Mouse (Mus musculus) c-Kit-positive CD71-positive TER-119-negative erythroid progenitor cells, embryonic 14.5 days (primary cell): Measurements from ENCODE around the gene Gli3.

ENCODE experiments used
- DNase-seq: peaks from one replicate; pipeline ENCODE4 v3.0.0-alpha.2; 2013; ENCODE audit warnings: low read depth

The Gli3 gene

DNA sequence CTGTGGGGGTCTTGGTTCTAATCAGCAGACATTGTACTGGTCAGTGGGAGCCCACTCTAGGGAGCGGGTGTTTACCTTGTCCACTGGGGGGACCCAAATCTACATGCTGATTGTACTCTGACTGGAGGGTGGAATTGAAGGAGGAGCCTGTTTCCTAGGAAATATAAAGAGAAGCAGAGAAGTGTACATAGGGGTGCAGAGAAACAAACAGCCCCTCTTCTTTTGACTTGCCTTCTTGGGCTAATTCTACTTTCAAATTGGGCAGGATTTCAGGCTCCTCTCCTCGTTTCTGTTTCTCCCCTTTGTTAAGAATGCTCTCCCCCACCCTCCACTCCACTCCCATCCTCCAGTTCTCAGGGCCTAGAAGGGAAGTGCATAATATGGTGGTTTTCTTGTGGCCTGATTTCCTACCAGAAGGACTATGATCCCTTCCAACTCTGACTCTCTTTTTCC lies 93.6 kb downstream of the Gli3 start:
- no peak for DNase-seq

DNA sequence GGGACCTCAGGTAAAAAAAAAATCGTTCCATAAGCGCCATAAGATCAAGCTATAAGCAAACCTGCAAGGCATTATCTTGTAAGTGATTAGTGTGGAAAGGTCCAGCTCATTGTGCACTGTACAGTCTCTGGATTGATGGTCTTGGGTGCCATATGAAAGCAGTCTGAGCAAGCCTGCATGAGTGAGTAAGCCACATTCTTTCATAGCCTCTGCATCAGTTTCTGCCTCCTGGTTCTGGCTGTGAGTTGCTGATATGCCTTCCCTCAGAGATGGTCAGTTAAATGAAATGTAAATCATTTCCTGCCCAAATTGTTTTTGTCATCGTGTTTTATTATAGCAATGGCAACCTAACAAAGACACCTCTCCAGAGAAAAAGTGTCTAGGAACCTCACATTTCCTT lies 98.4 kb downstream of the Gli3 start:
- DNase-seq: no peak

DNA sequence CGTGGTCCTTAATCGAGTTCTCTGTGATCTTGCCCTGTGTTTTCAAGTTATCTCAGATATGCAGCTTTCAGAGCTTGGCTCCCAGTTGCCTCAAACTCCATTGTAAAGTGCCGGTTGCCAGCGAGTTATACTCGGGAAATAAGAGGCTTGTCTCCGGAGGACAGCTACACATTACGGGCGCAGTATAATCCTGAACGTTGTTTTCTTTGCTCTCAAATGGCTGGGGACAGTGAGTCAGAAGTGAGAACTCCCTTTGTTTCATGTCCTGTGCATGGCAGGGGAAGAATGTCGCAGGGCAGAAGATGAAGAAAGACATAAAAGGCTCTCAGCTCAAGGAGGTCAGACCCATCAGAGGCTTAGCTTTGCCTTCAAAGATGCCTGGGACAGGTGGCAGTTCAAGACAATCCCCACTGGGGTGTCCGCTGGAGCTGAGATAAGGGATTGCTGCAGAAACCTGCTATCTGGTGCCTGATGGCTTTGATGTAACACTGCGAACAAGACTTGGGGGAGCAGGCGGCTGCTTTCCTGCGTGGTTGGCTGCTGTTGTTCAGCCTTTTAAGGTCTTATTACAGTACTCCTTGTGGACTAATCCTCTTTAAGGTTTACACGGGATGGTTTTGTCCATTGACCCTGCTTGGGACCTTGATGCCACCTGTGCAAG lies 108.0 kb downstream of the Gli3 start:
- no peak for DNase-seq

DNA sequence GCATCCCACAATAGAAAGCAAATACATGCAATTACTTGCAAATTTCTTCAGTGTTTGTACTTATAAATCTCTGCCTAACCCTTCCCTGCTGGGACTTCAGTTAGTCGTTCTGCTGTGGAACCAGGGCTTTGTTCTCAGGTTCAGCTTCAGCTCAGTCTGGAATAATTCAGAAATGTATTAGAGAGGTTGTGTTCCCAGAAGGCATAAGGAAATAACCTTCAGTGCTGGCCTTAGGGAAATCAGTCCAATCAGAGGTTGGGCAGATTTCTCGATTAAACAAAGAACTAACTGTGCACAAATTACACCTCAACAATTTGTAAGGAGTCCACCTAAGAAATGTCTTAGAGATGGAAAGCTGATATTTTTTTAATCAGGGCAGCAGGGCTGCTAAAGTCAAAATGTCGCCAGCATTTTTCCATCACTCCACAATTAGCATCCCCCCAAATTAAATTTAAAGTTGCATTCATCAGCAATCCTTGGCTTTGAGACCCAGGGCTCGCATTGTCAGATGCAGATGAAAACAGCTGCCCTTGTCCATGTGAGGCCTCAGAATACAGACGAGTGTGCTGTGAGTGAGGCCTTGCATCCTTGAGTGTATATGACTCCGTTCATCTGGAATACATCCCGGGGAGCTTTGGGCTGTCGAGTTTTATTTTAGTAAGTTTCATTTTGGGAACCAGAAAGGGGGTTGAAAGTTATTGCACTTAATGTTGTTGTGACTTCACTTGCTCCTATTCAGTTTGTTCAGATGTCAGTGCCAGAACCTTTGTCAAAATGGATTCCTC lies 114.3 kb downstream of the Gli3 start:
- DNase-seq: no peak

DNA sequence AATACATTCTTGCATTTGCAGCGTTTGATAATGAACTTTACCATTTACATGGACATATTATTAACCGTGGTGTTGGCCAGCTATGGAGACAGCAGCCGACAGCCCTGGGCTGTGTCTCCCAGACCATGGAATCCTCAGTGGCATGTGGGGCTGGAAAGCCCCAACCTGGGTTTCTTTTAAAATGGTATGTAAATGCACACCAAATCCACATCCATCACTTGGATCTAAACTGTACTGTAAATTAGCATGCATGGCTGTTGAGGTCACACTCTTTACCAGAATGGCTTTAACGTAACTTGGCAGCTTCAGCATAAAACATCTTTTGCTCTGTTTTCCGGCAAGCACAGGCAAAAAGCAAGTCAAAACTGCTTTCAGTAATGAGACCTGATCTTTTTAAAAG lies 117.4 kb downstream of the Gli3 start:
- no peak for DNase-seq

DNA sequence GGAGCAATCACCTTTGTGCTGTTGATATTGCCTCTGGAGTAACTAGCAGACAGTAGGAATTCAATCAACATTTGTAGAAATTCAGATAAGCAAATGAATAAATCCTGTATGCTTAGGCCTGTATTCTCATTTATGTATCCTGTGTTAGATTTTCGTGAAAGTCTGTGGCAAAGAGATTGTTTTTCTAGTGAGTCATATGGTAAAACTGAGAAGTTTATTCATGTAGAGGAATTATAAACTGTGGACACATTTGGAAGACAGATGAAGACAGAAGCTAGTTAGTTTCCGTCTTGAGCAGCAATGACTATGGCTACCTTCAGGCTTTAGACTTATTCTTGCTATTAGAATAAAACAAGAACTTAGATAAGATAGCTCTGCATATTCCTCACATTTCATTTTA lies 122.9 kb downstream of the Gli3 start:
- DNase-seq: no peak

DNA sequence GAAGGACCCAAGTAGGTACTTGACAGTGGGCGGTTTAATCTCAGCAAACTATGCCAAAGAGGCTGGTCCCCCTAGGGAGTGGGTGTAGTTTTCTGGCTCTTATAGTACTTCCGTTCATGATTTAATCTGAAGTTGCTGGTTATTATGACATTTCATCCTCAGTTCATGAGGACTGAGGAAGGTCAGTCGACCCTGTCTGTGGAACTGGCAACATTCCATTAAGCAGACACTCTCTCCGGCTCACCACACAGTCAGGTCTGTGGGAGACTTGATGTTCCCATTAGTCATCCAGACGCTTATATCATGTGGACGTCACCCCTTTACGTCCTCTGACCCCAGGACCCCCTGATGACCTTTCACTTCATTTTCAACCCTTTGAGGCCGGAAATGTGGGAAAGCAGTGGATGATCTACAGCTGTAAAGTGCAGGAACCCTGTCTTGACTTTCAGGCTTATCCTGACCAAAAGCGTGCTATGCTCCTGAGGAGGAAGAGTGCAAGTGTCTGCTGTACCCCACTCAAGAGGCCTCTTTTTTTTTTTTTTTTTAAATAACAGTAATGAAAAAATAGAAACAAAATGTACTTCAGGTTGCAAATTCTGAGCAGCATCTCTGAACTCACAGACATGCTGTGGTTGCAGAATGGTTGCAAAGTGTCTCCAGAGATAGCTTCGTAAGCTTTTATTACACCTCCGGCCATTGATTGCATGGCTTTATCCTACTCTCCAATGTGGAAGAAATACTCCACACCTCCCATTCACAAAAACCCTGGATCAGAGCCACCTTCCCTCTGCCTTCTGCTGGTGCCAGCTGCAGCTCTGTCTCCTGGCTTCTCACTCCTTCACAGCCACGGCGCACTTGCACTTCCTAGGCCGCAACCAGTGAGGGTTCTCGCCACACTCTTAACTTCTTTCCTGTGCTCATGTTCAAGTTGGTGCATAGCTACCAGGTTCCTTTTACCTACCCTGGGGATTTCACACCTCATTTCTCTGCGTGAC lies 125.5 kb downstream of the Gli3 start:
- no peak for DNase-seq

DNA sequence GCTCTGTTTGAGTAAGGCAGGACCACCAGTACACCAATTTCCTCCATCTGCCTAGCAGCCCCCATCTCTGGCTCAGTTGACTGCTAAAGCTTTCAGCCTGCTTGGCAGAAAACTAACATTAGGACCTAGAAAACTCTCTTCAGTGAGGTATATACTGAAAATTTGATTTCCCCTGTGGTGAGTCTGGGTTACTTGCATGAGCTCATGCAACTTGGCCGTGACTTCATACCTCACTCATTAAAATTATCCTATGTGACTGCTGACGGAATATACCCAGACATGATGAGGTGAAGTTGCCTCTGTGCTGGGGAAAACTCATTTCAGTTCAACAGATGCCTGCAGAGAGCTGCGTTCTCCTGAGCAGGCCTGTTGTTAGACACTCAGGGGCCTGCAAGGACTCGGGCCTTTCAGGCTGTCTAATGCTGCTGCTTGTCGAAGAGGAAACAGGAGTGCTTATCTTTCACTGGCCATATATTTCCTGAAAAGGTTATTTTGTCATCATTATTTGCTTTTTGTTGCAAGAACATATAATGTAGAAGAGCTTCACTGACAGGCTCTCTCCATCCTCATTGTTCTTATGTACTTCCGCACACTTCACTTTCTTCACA lies 127.4 kb downstream of the Gli3 start:
- no peak for DNase-seq

DNA sequence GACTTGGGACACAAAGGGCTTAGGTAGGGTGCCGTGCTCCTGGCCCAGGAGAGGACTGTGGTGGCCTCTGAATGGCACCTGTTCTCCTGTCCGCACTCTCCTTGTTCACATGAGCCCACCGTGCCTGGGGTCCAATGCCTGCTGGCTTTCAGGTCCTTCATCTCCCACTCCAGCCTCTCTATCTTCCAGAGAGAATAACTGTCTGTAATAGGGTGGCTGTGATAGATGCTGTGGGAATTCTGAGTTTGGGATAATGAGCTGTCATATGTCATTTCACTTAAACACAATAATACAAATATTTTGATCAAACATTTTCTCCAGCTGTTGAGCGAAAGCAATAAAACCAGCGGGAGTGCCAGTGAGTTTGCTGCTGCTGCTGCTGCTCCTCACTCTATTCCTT lies 133.6 kb downstream of the Gli3 start:
- no peak for DNase-seq

DNA sequence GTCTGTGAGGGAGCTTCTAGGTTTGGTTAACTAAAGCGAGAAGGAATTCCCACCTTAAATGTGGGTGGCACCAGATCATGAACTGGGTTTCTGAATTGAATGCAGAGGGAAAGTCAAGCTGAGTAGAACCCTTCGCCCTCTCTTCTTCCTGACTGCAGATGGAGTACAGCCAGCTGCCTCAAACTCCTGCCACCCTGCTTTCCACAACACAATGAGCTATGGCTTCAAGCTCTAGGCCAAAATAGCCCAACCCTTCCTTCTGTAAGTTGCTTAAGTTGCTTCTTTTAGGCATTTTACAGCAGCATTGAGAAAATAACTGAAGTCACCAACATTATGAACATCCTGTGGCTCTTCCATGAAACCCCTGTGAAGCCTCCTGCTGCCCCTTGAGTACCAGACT lies 136.7 kb downstream of the Gli3 start:
- DNase-seq: no peak

DNA sequence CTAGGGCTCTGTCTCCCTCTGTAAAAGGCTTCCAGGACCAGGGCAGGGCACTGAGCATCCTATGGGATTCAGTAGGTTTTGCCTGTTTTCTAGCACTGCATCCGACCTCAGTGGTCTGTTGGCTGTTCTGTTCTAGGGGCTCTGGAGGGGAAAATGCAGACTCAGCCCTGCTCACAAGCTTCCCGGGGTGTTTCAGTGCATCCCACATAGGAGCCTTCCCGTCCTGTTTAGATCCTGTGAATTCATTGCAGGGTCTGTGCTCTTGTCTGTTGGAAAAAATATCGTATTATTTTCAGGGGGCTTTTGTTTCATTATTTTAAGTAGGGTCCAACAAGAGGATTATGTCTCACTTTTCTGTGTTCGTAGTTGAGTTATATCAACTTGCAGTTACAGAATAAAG lies 139.1 kb downstream of the Gli3 start:
- no peak for DNase-seq

DNA sequence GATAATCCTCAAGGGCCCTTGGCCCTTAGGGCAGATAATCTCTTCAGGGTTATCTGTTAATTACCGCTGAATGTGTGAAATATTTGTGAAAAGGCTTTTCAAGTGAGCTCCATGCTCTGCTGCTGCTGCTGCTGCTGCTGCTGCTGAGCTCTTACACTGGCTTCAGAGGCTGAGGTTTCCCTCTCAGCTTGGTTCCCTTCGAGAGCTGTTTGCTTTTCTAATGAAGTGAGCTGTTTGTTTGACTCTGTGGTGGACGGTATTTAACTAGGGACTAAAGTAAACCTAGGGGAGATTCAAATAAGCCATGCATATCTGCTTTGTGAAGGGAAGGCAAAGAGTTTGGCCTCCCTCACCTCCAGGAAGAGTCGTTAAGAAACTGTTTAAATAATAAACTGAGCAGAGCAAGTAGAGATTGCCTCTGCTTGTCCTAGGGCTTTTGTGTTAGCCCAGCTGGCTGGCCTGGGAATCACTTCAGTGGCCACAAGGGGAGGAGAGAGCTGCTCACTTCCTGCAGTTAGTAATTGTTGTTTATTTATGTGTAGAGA lies 139.7 kb downstream of the Gli3 start:
- no peak for DNase-seq

DNA sequence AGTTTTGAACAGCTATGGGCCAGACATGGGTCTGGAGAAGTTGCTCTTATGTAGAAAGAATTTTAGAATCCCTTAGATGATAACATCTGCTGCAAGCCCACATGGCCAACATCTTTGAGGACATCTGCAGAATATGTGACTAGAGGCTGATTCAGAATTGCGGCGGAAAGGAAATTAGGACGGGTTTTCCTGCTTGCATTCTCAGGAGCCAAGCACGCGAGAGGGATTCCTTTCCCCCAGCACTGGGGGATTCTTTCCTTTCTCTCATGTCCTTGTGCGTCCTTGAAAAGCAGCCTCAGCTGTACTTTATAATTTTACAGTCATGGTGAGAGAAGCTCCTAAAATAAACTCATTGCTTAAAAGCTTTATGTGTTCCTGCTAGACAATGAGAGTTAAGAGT lies 141.0 kb downstream of the Gli3 start:
- no peak for DNase-seq

DNA sequence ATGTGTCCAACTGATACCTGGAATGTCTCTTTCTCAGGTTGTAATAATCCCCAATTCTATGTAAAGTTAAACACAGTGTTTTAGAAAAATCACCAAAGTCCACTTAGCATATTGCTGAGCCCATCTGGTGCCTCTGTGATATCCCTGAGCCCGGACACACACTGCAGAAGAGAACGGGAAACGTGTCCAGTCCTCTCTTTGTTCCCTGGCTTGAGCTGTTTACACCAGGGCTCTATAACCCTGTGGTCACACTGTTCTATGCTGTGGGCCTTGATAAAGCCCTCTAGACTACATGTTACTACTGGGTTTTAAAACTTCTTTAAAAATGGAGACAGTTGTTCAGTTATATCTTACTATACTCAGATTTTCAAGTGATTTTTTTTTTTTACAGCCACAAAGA lies 154.4 kb downstream of the Gli3 start:
- no peak for DNase-seq

DNA sequence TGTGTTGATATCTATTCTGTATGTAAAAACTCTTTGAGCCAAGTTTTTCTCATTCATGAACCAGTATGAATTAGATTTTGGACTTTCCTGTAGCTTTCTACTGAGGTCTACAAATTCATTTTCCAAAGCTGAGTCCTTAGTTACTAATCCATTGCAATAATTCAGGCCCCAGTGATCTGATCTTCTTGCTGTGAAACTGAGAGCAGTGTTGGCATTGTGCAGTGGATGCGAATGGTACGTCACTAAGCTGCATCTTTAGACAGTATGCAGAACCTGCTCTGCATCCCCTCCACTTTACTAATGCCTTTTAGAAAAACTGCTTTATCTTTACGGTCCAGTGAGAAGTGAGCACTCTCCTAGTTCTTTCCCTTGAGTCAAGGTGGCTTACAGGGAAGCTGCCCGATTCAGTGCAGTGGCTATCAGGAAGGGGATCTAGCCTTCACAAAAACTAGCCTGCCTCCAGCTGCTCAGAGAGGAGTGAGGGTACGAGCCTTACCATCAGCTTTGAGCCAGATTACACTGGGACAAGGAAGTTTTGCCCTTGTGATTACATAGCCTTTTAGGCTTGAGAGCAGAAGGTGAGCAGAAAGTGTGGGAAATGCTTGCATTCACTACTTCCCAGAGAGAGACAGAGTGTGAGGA lies 155.1 kb downstream of the Gli3 start:
- no peak for DNase-seq

DNA sequence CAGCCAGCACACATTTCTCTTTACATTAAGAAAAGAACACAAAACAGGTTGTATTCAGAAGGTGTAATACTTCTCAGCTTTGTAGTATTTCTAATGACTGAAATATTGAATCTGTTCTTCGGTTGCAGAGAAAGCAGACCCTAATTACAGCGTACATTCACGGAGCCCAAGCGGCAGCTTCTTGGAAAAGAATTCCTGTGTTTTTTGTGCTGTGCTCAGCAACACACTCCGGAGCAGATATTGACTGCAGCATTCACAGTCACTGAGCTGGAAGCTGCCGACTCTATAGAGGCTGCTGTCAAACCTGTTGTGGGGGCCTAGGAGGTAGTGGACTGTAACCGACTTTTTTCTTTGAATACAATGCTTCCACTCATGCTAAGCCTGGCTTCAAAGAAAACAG lies 158.0 kb downstream of the Gli3 start:
- DNase-seq: no peak

DNA sequence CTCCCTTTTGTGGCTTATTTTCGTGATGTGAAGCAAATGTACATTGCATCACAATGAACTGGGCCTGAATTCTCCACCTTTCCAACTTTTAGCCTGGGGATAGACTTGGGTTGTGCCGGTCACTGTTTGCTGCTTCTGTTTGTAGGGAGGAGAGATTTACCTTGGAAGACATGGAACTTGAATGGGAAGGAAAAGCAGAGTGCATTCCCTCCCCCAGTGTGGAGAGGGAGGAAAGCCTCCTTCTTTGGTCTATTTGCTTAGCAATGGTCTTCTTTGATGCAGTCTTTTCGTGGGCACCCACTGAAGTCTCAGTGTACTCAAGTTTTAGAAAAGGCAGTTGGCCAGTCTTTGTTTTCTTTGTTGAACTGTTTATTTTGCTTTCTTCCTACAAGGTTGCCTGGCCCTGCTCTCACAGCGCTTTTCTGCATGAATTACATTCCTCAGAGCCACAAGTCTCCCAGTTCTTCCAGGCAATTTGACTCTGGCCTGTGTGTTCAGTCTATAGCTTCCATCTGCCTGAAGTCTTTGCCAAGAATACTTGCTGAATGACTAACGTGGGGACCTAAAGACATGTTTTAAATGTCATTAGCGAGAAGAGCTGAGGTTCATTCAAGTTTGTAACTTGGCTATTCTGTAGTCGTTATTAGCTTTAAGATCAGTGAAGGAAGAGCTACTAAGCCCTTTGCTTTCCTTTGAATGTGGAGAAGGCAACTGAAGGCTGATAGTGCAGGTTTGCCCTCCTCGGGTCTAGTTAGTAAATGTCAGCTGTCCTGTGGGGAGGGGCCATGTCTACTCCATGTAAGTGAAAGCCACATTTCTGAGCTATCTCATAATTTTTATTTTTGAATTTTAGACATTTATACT lies 161.7 kb downstream of the Gli3 start:
- no peak for DNase-seq

DNA sequence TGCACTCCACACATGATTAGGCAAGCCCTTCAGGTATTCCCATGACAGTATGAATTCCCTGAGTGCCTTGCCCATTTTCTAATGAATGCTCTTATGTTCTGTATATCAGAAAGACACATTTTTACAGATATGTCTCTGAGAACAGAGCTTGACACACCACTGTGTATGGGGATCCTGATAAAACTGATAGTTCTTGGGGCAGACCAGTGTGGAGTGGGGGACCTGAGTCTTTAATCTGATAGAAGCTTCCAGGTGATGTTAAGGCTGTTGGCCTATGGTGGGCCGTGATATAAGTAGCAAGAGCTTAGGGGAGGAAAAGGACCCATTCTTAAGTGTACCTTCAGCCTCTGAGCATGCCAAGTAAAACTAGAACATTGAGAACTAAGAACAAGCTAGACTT lies 178.5 kb downstream of the Gli3 start:
- no peak for DNase-seq

DNA sequence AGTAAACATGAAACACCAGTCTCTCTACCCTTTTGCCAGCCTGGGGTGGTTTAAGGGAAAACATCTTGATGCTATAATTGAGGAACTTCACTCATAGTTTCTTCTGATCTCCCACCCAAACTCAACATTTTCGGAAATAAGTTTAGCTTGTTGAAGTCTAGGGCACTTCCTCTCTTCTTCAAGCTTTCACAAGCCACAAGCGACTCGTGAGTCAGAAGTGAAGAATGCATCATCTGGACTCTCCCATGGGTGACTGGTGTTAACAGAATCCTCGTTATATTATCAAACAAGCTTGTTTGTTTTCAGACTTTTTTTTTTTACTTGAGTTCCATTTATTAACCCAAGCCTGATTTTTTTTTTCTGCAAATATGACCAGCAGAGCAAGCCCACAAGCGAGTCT lies 197.5 kb downstream of the Gli3 start:
- DNase-seq: no peak

DNA sequence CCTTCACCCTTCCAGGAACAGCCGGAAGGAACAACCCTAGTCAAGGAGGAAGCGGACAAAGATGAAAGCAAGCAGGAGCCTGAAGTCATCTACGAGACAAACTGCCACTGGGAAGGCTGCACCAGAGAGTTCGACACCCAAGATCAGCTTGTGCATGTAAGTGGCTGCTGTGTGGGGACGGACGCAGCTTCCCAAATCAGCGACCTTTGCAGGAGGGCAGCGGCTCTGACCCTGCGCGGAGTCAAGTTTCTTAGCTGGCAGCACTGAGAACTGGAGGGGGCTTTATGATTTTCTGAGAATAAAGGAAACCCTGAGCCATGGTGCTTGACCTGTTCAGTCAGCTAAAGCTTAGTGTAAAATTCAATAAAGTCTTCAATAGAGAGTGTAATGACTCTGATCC lies 199.3 kb downstream of the Gli3 start:
- DNase-seq: no peak
